Mouse (Mus musculus) adrenal gland, postnatal 4 days (tissue): ENCODE data around the gene Fgfr1op. TPM values are rescaled to one million over a fixed set of nuclear protein-coding genes. Genes with fewer than 3 reads are reported as not detected.

Experiments used
- DNase-seq, 2 experiments: peaks; one replicate each; pipeline ENCODE4 v3.0.0; 2021 to 2022; ENCODE audit warnings: low spot score in 2 of 2, mixed read lengths in 2 of 2
- total RNA-seq, 2 experiments: library from RNA; stranded (reverse); gene quantifications; 2 replicates each; pipeline ENCODE4 v1.2.3; 2021

The Fgfr1op gene
- total RNA-seq, 2 experiments from 2014 or later = 28.9 to 29.9 TPM

DNA sequence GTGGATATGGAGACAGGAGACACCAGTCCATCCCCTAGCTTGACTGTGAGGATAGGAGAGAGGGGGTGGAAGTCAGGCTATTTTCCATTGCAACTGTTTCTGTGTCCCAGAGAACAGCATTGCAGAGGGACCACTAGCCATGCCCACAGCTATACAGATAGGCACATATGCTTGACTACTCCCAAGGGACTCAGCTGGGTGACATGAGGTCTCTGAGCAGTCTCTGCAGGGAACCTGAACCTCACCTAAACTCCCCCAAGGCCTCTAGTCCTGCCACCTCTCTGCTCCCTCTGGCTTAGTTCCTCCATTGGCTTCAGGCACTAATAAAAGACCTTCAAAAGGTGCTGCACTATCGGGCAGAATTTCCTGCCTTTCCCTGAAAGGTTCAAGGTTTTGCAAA is 58.8 kb downstream of the Fgfr1op start:
- no peak for DNase-seq

DNA sequence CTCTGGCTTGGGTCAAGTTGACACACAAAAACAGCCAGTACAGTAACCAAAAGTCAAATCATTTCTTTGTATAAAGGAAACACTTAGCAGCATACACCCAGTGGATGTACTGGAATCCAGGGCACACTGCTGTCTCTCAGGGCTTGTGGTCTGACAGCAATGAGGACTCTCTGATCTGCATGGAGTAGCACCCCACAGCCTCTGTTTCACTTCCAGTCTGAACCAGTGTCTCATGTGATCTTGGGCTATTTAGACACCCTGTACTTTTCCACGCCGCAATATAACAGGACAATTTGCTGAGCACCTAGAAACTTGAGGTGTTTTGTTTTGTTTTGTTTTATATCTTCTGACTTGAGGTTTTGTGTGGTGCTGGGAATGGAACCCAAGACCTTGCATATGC is 59.9 kb downstream of the Fgfr1op start:
- no peak for DNase-seq

DNA sequence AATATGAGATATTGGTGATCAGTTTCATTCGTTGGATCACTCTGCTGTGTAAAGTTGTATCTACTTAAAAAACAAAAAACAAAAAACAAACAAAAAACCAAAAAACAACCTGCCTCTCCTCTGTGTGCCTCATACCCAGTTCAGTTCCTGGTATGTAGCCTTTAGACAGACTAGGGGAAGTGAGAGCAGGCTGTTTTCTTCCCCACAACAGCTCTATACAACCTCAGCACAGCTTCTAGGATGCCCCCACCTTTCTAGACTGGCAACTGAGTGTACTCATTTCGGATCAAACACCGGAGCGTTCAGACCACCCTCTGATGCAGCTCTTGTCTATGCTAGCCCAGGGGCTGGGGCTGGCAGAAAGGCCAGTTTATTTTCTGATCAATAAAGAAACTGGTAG is 60.4 kb downstream of the Fgfr1op start:
- DNase-seq = no peak

DNA sequence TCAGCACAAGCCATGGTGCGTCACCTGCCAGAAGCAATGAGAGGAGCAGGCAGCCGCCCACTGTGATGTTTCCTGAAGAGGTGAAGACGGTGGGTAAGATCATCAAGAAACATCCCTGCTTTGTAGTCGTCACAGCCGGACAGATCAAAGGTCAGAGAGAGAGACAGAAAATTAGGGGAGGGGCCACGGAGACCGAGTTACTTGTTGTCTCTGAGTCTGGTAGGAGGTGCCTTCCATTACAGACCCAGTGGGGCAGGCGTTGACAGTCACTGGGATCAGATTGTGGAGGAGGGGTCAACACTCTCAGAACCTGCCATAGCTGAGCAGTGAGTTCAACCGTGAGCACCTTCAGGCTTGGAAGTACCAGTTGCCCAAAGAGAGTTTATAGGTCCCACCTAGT is 63.3 kb downstream of the Fgfr1op start:
- DNase-seq = no peak

DNA sequence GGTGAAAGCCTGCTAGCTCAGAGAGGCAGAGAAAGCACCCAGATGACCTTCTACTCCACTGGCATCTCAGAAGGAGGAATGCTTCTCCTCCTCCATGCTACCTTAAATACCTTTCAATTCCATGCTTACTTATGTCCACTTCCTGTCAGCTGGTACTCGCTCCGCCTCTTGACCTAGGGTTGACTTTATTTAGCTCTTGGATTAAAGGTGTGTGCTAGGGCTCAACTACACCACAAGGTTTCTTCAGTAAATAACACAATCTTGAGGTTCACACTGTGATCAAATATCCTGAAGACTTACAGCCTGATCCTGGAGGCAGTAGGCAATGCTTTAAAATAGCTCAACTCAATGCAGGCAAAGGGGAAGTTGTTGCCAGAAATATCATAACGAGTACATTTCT is 64.3 kb downstream of the Fgfr1op start:
- no peak for DNase-seq

DNA sequence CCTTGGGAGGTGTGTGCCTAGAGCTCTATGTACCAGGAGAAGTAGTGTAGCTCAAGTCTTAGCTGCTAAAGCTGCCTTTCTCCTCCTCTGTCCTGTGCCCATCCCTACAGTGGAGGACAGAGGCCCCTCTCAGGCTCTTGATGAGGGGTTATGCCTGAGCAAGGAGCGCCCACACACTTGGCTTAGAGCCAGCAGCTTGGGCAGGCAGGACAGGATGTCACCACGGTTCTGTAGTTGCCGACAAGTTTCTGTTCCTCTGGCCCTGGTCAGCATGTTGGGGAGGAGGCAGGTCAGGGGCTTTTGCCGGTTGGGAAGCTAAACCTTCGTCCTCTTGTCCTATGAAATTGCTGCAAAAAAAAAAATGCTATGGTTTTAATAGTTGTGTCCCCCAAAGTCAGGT is 66.8 kb downstream of the Fgfr1op start:
- no peak for DNase-seq

DNA sequence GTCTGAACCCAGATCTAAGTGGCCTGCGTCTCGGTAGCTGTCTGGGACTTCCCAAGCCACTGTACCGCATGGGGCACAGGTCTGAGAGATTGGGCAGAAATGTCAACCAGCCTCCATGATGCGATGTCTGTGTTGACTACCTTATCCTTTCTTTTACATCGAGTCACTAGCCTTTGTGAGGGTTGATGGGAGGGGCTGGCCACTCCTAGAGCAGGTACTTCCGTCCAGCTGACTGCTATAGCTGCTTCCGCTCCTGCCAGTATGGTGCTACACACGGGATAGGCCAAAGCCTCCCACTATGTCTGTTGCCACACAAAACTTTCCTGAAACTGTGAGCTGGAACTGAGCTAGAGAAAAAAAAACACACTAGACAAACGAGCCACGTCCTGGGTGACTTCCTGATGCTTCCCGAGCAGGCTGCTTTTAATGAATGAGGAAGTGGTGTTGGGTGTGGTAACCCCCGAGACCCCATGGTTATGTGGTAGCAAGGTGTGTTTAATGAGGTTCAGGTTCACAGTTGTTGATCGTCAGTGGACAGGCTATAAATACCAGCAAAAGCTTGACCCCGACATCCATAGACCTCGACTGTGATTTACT is 68.4 kb downstream of the Fgfr1op start:
- no peak for DNase-seq

DNA sequence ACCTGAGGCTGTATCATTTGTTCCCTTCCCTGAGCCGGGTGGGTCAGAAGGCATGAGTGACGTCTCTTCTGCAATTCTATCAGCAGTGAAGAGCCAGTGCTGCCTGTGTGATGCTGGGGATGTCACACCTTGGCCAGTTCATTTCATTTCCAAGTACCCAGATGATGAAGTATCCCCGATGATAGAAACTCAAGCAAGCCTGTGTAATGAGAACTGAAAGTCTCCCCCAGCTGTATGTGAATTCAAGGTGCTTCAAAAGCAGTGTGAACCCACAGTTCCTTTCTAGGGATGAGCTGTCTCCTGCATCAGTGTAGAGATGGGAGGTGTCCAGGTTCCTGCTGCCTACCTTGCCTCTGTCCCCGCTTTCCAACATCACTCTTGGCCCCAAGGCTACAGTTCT is 69.2 kb downstream of the Fgfr1op start:
- no peak for DNase-seq

DNA sequence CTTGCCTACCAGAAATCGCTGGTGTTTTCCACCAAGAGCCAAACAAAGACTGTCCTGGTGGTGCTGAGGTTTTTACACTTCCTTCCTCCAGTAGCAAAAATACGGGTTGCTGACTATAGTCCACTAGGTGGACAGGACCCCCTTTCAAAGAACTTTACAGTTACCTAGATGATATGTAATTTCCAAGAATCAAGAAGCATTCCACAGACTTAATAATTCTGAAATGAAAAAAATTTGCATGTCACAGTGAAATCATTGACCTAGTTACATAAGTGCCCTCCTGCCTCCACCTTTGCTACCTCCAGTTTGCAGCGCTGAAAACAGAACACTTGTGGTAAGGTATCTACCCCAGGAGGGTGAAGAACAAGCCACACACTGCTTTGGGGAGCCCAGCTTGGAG is 70.4 kb downstream of the Fgfr1op start, which contains the start of gene Ccr6:
Gene Ccr6 (plus strand): TSS at position 301 of the 400 bp plus-strand sequence.
- no peak for DNase-seq

DNA sequence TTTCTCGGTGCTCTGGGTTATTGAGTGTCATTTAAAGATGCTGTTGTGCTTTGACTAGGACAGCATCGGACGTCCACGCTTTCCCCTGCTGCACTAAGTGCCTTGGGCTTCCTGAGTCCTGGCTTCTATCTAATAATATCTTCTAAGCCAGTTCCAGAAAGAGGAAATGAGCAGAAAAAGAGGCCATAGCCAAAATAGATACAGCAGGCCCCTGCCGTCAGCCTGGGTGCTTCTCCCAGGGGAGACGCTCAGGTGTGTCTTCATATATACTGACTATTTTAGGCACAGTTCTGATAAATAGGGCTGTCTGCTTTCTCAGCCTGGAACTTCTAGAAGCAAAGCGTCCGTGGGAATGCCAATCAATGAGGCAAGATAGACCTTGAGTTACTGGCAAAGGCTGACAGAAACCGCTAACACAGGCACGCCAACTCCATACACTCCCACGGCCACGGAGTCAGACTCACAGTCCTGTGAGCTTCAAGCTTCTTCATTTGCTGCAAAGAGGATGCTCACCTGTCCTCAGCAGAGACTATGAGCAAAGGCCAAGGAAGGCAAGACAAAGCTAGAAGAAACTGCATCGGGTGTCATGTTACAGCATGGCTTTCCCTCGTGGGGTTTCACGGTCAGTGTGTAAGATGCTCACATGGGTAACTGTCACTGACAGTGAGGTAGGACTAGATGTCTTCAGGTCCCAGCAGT is 72.9 kb downstream of the Fgfr1op start:
- DNase-seq = no peak

DNA sequence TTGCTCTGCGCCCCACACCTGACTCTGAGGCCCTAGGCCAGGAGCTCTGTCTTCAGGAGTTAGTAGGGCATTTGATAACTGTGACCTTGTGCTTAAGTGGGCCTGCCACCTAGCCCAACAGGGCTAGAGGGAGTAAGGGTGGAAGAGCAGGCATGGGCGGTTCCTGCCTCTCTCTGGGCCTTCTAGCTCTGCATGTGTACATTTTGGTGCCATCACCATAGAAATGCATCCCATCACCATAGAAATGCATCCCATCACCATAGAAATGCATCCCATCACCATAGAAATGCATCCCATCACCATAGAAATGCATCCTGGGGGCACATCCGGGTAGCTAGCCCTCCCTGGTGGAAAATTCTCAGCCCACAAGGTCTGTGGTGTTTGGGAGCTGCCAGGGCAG is 74.3 kb downstream of the Fgfr1op start:
- DNase-seq = no peak

DNA sequence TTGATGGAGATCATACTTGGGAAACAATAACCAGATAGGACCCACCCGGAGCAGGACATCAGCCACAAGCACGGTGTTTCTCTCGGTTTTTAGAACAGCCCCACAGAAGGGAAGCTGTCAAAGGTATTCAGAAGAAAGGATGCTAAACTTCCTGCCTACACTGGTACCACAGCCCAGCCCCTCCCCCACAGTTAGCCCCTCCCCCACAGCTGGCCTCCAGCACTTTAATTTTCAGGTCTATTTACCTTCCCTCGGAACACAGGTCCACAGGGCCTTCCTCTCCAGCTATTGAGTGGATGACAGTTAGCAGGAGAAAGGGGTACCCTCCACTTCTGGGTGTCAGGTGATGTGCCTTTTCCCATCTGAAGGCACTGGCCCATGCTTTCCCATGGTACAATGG is 75.2 kb downstream of the Fgfr1op start:
- DNase-seq = no peak

DNA sequence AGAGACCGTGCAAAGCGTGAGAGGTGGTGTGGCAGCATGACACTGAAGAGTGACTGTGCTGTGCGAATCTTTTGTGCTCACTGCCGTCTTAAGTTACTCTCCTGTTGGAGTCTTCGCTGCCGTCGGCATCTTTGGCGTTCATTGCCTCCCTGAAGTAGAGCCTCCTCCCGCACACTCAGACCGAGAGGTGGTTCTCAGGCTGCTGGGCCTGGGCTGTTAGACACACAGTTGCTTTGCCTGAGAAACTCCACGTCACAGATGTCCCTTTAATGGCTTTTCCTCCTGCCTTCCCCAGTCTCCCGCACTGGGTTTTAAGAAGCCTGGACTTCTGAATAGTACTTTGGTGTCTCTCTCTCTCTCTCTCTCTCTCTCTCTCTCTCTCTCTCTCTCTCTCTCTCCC is 76.3 kb downstream of the Fgfr1op start:
- no peak for DNase-seq

DNA sequence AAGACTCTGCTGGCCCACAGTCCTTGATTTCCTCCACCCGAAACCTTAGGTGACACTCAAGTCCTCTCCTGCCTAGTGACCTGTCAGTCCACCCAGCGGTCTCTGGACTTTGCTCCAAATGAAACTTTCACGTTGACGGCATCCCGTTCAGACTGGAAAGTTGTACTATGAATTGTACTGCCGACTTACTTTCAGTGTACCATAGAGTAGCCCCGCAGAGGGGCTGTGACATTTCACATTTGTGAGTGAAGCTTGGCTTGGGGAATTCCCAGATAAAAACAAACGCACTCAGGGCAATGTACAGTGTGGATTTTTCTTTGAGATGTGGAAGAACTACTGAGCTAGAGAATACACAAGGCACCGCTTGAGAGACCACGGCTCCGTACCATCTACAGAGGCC is 76.9 kb downstream of the Fgfr1op start:
- no peak for DNase-seq

DNA sequence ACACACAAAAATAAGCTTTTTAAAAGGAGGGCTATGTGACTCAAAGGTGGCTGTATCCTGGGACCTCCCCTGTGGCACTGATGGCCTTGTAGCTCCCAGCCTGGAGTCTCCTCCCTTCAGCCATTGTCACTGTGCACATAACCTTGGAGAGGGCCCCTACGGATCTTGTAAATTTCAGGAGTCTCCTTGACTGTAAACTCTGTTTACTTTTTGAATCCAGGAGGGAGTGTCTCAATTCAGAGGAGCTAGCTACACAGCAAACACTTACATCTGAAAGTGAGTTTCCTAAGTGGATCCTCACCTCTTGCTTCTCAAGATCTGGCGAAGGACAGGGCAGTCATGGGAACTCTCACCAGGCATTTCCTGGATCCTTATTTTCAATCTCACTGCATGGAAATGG is 78.8 kb downstream of the Fgfr1op start:
- no peak for DNase-seq

DNA sequence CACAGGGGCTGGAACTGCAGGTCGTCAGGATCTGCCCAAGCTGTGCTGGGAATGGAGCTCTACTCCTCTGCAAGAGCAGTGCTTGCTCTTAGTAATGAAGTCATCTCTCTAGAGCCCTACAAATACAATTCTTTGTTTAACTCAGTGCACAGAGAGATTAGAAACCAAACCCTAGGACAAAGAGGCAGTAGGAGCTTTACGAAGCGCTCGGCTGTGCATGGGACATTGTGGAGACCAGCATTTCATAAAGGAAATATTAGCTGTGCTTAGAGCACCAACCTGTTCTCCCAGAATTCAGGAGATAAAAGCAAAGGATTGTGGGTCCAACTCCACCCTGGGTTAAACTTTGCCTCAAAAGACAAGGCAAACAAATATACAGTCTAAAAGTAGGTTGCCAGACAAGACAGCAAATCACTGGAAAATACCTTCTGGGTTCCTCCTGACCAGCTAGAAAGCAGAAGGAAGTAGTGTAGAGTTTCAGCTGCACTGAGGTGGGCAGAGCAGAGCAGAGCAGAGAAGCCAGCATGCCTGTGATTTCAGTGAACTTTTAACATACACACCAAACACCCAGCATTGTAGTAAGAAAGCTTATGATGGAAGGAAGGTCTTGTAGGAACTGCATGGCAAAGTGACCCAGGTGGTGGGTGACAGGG is 80.9 kb downstream of the Fgfr1op start:
- DNase-seq = no peak

Other genes starting within 250 kb of the Fgfr1op start
- gene Tagap, start 239.5 kb upstream of the Fgfr1op start, total RNA-seq = 1 to 10 TPM; 5.2 to 5.4 TPM
- 10 to 100 TPM; 41.7 to 44.3 TPM for gene Rsph3a, start 219.9 kb upstream of the Fgfr1op start, total RNA-seq
- gene Gm49673, start 17.7 kb upstream of the Fgfr1op start, total RNA-seq = under 1 TPM; 0.31 to 0.79 TPM
- gene Rnaset2a, start 17.4 kb upstream of the Fgfr1op start, total RNA-seq = 10 to 100 TPM; 47.1 to 48.5 TPM
- gene Ccr6, start 70.5 kb downstream of the Fgfr1op start, total RNA-seq = not detected
- 100 to 1,000 TPM in 1 of 2 experiments, 10 to 100 TPM in 1; 97.6 to 134 TPM for gene Mpc1, start 117.4 kb downstream of the Fgfr1op start, total RNA-seq
- gene Sft2d1, start 145.6 kb downstream of the Fgfr1op start, total RNA-seq = 10 to 100 TPM; 47.7 to 49.2 TPM
- 1 to 10 TPM in 1 of 2 experiments, under 1 TPM in 1; 0.85 to 1.1 TPM for gene Prr18, start 172.0 kb downstream of the Fgfr1op start, total RNA-seq
- under 1 TPM in 1 of 2 experiments, not detected in 1; 0.25 TPM for gene T2, start 190.5 kb downstream of the Fgfr1op start, total RNA-seq